8 mouse cellular contexts compared by ENCODE assay signal in the genomic region with DNA sequence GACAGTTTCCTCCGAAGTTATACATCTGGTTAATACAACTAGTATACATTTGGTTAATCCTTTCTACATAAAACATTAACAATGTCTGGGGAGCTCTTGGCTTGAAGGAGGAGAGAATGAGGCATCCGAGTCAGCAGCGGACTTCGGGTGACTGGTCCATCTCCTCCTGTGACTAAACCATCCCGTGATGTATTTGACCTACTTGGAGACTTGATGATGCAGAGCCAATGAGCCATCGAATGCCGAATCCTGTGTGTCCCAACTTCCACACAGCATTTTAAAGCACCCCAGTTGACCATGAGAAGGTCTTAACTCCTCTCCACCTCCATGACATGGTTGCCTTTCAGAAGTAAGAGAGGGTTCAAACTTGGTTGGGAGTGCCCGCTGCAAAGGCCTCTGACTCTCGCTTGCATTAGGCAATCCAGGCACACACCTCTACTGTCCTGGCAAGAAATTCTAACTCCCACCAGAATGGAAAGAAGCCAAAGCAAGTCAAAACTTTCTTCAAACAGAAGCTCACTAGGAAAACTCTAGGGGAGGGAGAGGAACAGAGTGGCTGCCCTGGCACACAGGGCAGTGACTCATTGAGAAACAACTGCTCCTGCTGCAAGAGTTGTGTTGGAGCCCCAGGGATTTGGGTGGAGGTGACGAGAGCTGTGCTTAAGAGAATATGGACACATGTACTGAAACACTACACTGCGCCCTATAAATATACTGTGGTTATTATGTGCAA.
DNase-seq lines count a peak whose midpoint lies in the region; ATAC-seq and TF ChIP-seq lines count a peak whose summit lies in the region.
"Had no signal": no experiment of that assay in that cellular context is flagged by ENCODE, and none has a peak within 500 bp of the region (broad histone marks: within the 10 kb centered on the region; RNA-seq: fewer than 3 reads in every experiment).

No protein-coding gene starts in this region.

- no peak for TF ChIP-seq EP300 in CH12.LX (IDR thresholded peaks at IDR 0.05; ENCODE audit: low read length)

- H3K4me2 ChIP-seq in hindbrain, embryonic 13.5 days = no peak overlapping the region
- no peak overlapping the region for H3K4me2 ChIP-seq in hindbrain, embryonic 11.5 days (replicated peaks; ENCODE audit: low read depth, low read length)
- no peak overlapping the region for H3K4me2 ChIP-seq in CH12.LX (ENCODE audit: insufficient read depth, low read depth, poor library complexity, severe bottlenecking)

- 0 out of 2 replicates have a peak, but pooled peaks have one; percentile 28 for ATAC-seq in hindbrain, embryonic 13.5 days (ENCODE audit: low FRiP score)
- ATAC-seq in hindbrain, embryonic 11.5 days (ENCODE audit: low FRiP score) = no peak
- ATAC-seq in megakaryocyte, adult 5-6 weeks (ENCODE audit: poor library complexity, severe bottlenecking) = peak; percentile 13; the same call in 1 of the 2 replicates

- no peak overlapping the region for H3K27ac ChIP-seq in hindbrain, embryonic 13.5 days
- H3K27ac ChIP-seq in hindbrain, embryonic 11.5 days (ENCODE audit: low read depth, low read length) = no peak overlapping the region
- H3K27ac ChIP-seq in CH12.LX (ENCODE audit: insufficient read depth, low read depth) = no peak overlapping the region
- H3K27ac ChIP-seq: liver, embryonic 14.5 days had no signal

- TF ChIP-seq CTCF in CH12.LX (conservative IDR thresholded peaks at IDR 0.05 in 1 of 2, IDR thresholded peaks at IDR 0.05 in 1 of 2; ENCODE audit: low read depth in 2 of 2, low read length in 2 of 2) = no peak

- no peak for DNase-seq in hindbrain, embryonic 11.5 days (ENCODE audit: low spot score)
- peak; percentile 27 for DNase-seq in CH12.LX (ENCODE audit: extremely low read depth)
- DNase-seq in adrenal gland, adult 8-10 months = peak; percentile 4
- DNase-seq in T-cell, adult 2 months (ENCODE audit: low spot score) = no peak
- DNase-seq in lung, postnatal 14 days = no peak

- no peak for TF ChIP-seq POLR2A in CH12.LX (IDR thresholded peaks at IDR 0.05; ENCODE audit: low read depth, low read length)

- dilution Hi-C loops in CH12.LX (cut with MboI; ENCODE audit: extremely low pct_ligation_motif_present, extremely low pct_unique_long_range_greater_than_20kb, low sequenced_read_pairs) = no loop called here

- no peaks in the 10 kb centered on the region for H3K9me3 ChIP-seq in hindbrain, embryonic 13.5 days
- H3K9me3 ChIP-seq in hindbrain, embryonic 11.5 days (ENCODE audit: control insufficient read depth, low read length) = no peaks in the 10 kb centered on the region
- no peaks in the 10 kb centered on the region for H3K9me3 ChIP-seq in CH12.LX (replicated peaks; ENCODE audit: low read length)

- H3K9ac ChIP-seq in hindbrain, embryonic 13.5 days = no peak overlapping the region
- H3K9ac ChIP-seq in hindbrain, embryonic 11.5 days (ENCODE audit: low read depth, low read length) = no peak overlapping the region
- H3K9ac ChIP-seq in CH12.LX (ENCODE audit: insufficient read depth, low read depth) = no peak overlapping the region
- H3K9ac ChIP-seq: liver, embryonic 14.5 days had no signal

- no peak overlapping the region for H3K4me3 ChIP-seq in hindbrain, embryonic 13.5 days
- no peak overlapping the region for H3K4me3 ChIP-seq in hindbrain, embryonic 11.5 days (ENCODE audit: low read depth, low read length)
- no peak overlapping the region for H3K4me3 ChIP-seq in CH12.LX (replicated peaks in 1 of 3; ENCODE audit: low read depth in 2 of 3, low read length in 2 of 3, poor library complexity in 1 of 3)

- WGBS in hindbrain, embryonic 13.5 days = 86% methylated on average over 11 of the region's 11 CpGs
- 87% methylated on average over 11 of the region's 11 CpGs for WGBS in hindbrain, embryonic 11.5 days

- H3K27me3 ChIP-seq in hindbrain, embryonic 13.5 days = no peaks in the 10 kb centered on the region
- no peaks in the 10 kb centered on the region for H3K27me3 ChIP-seq in hindbrain, embryonic 11.5 days (ENCODE audit: control insufficient read depth, insufficient read depth, low read length)
- no peaks in the 10 kb centered on the region for H3K27me3 ChIP-seq in CH12.LX (replicated peaks)

- H3K36me3 ChIP-seq in hindbrain, embryonic 13.5 days = no peaks in the 10 kb centered on the region
- no peaks in the 10 kb centered on the region for H3K36me3 ChIP-seq in hindbrain, embryonic 11.5 days (ENCODE audit: control insufficient read depth, insufficient read depth, low read length)
- no peaks in the 10 kb centered on the region for H3K36me3 ChIP-seq in CH12.LX (replicated peaks in 1 of 2; ENCODE audit: control insufficient read depth in 1 of 2, insufficient read depth in 1 of 2, low read length in 1 of 2)

- in situ Hi-C loops in CH12.LX (cut with MboI; ENCODE audit: low pct_ligation_motif_present, low pct_unique_long_range_greater_than_20kb, low sequenced_read_pairs) = loop anchor here (5.0 to 25.0 kb wide), 3 partner anchors 425 to 652 kb away; no protein-coding TSS in a partner anchor

- no peaks in the 10 kb centered on the region for H3K79me2 ChIP-seq in CH12.LX (replicated peaks; ENCODE audit: control insufficient read depth, extremely low read depth, insufficient read depth, poor library complexity, severe bottlenecking)

- no peak for TF ChIP-seq RAD21 in CH12.LX (IDR thresholded peaks at IDR 0.05; ENCODE audit: low read depth, low read length)

- H3K4me1 ChIP-seq in hindbrain, embryonic 13.5 days (replicated peaks) = no peaks in the 10 kb centered on the region
- no peaks in the 10 kb centered on the region for H3K4me1 ChIP-seq in hindbrain, embryonic 11.5 days (replicated peaks; ENCODE audit: control insufficient read depth, insufficient read depth, low read length)
- peaks cover 0 to 13% of the 10 kb centered on the region in 2 experiments; a peak in 2 of 4 replicates for H3K4me1 ChIP-seq in CH12.LX (ENCODE audit: control insufficient read depth in 1 of 2, insufficient read depth in 2 of 2)

TF ChIP-seq in CH12.LX, 34 proteins besides CTCF, POLR2A, EP300 and RAD21:
- TF ChIP-seq KAT2A (IDR thresholded peaks at IDR 0.05; ENCODE audit: insufficient replicate concordance, low read length) (no peak), SMC3 (IDR thresholded peaks at IDR 0.05; ENCODE audit: low read depth, low read length) (no peak)

Comparison
In these comparisons a context has a peak if more than half of its experiments do, and no peak if none do; other contexts are left out.
1. DNase-seq: peak in CH12.LX (single experiment) and adrenal gland, adult 8-10 months (single experiment); none in hindbrain, embryonic 11.5 days (single experiment), T-cell, adult 2 months (single experiment) and lung, postnatal 14 days (single experiment).